Mouse (Mus musculus): ENCODE results near the gene Zfp598. TPM values are rescaled to one million over a fixed set of nuclear protein-coding genes. Genes with fewer than 3 reads are reported as not detected.
A peak's percentile ranks its signal among the peaks of the same experiment; 100 is the strongest.

The Zfp598 gene
- total RNA-seq (2021): 10 to 100 TPM; 36.9 to 40.0 TPM

DNA sequence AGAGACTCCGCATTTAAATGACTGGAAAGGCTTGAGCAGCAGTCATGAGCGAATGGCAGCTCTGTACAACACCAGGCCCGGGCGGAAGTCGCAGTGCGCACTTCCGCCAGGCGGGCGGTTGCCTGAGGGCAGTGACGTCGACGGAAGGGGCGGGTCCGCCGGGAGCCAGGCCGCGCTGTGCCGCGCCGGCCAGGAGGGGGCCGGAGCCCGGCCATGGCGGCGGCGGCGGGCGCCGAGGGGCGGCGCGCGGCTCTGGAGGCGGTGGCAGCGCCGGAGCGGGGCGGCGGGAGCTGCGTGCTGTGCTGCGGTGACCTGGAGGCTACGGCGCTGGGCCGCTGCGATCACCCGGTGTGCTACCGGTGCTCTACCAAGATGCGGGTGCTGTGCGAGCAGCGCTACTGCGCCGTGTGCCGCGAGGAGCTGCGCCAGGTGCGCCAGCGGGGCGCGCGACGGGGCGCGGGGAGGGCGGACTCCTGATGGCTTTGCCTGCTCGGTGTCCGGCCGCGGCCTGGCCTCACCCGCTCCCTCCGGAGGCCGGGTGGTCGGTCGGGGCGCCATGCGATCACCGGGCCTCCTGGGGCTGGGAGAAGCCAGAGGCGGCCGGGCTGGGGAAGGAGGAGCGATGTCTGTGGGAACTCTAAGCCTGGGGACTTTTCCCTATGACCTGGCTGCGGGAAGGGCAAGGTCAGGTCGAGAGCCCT is at the start of gene Zfp598:
TSS of gene Zfp598 (plus strand) at position 143 of the 701 bp plus-strand sequence.
- peak; percentile 87 to 88 for DNase-seq (ENCODE audit: extremely low spot score in 1 of 2, low spot score in 1 of 2)

DNA sequence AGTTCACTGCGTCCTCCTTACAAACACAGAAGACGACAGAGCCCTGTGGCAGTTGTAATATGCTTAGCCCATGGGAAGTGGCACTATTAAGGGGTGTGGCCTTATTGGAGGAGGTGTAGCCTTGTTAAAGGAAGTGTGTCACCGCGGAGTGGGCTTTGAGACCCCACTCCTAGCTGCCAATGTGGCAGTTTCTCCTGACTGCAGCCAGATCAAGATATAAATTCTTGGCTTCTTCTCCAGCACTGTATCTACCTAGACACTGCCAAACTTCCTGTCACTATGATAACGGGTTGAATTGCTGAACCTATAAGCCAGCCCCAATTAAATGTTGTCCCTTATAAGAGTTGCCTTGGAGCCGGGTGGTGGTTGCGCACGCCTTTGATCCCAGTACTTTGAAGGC is 44.0 kb upstream of the Zfp598 start:
- no peak for DNase-seq (ENCODE audit: extremely low spot score in 1 of 2, low spot score in 1 of 2)

DNA sequence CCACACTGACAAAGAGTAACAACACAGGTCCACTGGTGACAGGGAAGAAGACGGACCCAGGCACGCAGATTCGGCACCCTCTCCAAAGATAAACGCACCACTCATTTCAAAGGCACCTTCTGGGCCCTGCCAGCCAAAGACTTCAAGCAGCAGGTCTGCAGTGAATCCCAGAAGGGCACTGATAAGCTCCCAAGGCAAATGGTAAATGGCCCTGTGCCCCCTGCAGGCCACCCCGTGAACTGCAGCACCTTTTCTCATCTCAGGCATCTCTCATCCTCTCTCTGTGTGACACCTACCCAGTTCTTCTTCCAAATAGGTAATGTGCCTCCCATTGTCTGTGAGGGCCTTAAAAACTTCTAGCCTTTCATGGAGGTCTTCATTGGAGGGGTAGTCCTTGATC is 40.8 kb upstream of the Zfp598 start:
- DNase-seq (ENCODE audit: extremely low spot score in 1 of 2, low spot score in 1 of 2): peak; percentile 70 to 86

DNA sequence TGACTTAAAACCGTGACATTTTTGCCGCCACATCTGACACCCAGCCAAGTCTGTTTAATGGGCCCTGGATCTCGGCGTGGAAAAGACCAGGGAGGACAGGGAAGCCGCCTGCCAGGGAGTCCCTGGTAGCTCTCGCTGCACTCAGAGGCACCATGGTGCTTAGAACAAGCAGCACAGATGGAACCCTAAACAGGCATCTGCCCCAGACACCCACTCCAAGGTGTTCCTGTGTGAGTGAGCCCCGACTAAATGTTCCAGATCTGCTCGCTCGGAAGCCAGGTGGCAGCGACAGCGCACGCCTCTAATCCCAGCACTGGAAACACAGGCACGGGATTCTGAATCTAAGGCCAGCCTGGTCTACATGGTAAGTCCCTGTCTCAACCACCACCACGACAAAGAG is 39.4 kb upstream of the Zfp598 start:
- DNase-seq (ENCODE audit: extremely low spot score in 1 of 2, low spot score in 1 of 2): peak; percentile 59 to 60

DNA sequence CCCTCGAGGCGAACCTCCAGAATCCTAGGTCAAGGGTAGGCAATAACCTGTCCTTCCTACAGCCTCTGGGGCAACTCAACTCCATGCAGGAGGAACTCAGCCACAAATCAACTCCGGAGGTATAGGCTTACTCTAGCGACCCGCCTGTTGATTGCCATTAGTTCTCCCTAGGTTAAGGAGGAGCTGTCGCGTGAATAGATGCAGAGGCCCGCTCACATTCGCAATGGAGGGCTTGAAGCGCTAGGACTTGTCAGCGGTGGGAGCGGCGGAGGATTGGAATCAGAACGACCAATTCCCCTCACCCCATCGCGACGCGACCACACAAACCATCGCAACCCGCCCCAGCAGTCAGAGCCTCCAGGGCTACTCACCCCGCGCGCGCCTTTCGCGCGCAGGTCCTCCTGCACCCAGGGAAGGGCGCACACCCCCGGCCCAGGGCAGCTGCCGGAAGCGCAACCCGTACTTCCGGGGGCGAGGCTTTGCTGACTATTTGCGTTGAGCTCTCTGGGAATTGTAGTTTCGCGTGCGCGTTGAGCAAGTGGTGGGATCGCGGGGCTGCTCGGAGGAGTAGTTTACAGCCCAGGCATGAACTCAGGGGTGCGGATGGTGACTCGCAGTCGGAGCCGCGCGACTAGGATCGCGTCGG is 37.2 kb upstream of the Zfp598 start, which contains the start of the genes Tsc2 and Nthl1:
TSS of gene Tsc2 (minus strand) at position 464 of the 646 bp plus-strand sequence.
TSS of gene Nthl1 (plus strand) at position 514 of the 646 bp plus-strand sequence.
- DNase-seq (ENCODE audit: extremely low spot score in 1 of 2, low spot score in 1 of 2): peak; percentile 70 to 72

DNA sequence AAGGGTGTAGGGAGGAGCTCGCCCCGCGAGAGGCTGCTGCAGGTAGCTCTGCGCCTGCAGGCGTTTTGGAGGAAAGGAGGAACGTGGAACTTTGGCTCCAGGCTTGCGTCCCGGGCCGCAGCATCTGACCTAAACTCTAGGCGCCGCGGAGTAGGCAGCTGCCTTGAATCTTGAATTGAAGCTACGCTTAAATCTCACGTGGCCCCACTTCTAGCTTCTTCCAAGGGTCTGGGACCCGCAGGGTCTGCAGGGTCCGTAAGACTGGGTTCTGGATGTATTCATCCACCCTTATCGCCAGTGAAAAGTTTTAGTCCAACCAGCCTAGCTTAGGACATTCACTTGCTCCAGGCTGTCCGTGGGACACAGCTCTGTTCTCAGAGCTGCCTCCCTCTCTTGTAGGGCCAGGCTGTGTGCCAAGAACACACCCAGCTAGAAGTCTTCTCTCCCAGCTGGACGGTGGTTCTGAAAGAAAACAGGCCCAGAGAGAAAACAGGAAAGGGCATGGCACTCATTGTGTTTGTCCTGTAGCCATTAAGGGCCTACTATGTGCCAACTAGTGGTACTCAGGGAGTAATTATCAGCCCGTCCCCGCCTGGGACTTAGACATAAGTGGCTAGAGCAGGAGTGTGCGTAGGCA is 36.6 kb upstream of the Zfp598 start:
- DNase-seq (ENCODE audit: extremely low spot score in 1 of 2, low spot score in 1 of 2): no peak

DNA sequence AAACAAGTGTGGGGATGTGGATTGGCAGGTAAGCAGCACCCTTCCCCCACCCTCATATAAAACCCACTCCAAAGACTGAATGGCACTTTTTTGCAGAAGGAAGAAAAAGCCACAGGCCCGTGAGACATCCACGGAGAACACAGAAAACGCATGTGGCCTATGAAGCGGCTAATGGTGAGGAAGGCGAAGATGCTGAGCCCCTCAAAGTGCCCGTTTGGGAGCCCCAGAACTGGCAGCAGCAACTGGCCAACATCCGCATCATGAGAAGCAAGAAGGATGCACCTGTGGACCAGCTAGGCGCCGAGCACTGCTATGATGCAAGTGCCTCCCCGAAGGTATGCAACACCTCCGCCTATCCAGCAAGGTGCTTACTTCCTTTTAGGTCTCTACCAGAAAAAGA is 35.7 kb upstream of the Zfp598 start:
- no peak for DNase-seq (ENCODE audit: extremely low spot score in 1 of 2, low spot score in 1 of 2)

DNA sequence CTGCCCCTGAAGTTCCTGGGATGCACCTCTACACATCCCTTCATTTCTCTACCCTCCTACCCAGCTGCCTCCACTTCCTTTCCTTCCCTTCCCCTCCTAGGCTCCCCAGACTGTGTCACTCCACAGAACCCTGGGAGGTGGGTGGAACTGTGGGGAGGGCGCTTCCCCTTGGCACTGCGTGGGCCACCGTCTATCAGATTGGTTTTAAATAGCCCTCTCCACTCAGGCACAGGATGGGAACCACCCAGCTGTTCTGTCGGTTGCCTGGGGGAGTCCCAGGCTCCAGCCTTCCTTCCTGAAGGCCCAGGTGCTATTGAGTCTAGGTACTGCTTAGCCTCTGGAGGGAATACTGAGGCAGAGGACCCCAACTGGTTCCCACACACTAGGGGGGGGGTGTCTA is 34.5 kb upstream of the Zfp598 start:
- DNase-seq (ENCODE audit: extremely low spot score in 1 of 2, low spot score in 1 of 2): no peak

DNA sequence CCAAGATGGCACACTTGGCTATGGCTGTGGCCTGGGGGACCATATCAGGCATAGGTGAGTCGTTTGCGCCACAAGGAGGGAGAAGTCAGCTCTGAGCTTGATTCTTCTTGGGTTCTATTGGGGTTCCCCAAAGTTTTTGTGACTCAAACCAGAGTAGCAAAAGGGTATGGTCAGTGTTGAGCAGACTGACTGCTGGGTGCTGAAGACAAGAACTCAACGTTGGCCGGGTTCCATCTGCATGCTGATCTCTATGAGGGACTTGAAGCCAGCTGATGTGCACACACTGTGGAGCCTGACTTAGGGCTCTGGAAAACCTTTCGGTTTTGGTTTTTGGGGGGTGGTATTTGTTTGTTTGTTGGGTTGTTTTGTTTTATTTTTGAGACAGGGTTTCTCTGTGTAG is 33.8 kb upstream of the Zfp598 start:
- no peak for DNase-seq (ENCODE audit: extremely low spot score in 1 of 2, low spot score in 1 of 2)

DNA sequence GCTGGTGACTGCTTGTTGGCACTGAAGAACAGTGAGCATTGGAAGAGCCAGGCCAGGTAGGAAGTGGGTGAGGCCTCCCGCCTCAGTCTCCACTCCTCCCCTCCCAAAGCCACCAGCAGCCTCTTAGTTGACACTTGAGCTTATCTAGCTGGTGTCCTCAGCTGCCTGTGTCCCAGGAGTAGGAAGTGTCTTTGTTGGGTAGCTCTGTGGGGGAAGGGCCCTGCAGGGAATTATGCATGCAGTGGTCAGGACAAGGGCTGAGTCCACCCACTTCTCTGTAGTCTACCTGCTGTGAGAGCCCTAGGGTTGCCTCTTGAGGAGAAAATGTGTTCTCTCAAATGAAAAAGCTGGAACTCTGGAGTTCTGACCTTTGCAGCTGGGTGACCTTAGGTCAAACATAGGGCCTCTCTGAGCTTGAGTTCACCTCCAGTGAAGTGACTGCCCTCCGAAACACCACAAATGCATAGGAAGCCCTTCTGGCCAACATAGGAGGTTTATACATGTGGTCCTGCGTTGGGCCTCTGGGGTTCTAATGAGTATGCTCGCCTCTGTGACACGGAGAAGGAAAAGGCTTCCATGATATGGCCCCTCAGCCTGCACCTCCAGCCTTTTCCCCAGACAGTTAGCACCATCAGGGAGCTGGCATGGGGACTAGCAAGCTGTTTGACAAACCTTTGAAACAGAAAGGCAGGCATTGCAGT is 32.6 kb upstream of the Zfp598 start:
- DNase-seq (ENCODE audit: extremely low spot score in 1 of 2, low spot score in 1 of 2): no peak

DNA sequence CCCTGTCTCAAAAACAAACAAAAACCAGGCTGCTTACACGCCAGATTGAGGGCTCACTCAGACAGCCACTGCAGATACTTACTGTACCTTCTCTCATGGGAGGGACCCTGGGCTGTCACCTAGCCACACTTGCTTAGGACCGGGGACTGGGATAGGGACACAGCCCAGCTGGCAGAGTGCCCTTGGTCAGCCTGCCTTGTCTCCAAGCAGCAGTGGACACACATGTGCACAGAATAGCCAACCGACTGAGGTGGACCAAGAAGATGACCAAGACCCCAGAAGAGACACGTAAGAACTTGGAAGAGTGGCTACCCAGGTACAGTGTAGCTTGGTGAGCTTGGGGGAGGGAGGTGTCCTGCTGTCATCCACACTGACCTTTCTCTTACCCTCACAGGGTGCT is 31.3 kb upstream of the Zfp598 start:
- DNase-seq (ENCODE audit: extremely low spot score in 1 of 2, low spot score in 1 of 2): no peak

DNA sequence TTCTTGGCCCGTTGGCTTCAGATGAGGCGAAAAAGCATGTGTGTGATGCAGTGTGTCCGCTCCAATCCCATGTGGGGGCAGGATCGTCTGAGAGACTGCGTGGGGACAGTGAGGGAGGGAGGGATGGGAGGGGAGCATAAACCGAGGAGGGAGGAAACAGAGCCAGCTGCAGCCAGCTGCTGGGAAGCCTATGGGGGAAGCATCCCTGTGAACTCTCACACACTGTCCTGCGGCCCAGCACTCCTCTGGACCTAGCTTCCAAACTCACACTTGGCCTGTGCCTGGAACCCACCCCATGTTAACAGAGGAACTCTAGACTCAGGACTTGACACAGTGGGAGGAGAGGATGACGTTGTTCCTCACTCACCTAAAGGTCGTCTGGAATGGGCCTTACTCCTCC is 30.6 kb upstream of the Zfp598 start:
- DNase-seq (ENCODE audit: extremely low spot score in 1 of 2, low spot score in 1 of 2): no peak

DNA sequence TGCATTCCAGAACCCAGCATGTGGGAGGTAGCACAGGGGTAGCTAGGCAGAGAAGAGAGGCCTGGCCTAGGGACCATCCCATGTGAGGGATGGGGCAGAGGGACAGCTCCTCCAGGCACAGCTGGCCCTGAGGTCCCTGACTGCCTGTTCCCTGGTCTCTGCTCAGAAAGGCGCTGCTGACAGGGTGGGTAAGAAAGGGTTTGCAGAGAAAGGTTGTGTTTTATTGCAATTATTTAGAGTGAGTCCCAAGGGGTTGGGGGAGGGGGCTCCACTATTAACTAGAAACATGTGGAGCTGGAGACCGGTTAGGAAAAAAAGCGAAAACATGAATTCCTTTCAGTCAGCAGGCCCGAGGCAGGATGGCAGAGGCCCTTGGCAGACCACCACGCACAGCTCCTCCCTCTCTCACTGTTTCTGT is 29.9 kb upstream of the Zfp598 start:
- no peak for DNase-seq (ENCODE audit: extremely low spot score in 1 of 2, low spot score in 1 of 2)

DNA sequence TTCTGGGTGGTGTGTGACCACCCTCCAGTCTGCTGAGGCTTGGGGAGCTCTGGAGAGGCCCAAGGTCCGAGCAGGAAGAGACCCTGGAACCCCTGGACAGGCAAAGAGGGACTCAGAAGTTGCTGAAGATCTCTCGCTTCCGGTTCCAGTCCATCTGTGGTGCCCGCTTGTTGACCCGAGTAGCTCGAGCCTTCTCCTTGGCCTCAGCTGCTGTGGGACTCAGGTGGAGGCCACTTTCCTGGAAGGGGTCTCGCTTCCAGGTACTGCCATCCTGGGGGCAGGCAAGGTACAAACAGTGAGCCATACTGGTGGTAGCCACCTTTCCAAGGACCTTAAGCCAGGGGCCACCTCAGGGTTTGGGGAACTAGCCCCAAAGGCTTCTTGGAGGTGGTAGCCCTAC is 29.4 kb upstream of the Zfp598 start:
- no peak for DNase-seq (ENCODE audit: extremely low spot score in 1 of 2, low spot score in 1 of 2)

DNA sequence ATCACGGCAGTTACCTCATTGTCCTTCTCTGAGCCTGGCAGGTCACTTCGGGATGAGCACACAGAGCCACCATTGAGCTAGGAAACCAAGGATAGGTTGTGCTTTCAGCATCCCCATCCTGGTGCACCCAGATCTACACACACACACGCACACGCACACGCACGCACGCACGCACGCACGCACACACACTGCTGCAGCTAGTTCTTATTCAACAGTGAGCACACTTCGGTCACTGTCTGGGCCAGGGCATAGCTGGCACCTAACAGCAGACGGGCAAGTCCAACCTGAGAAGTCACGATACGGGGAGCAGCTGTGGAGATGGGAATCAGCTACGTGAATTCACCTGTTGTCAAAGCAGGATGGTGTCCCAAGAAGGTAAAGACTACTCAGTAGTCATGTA is 28.9 kb upstream of the Zfp598 start:
- no peak for DNase-seq (ENCODE audit: extremely low spot score in 1 of 2, low spot score in 1 of 2)

DNA sequence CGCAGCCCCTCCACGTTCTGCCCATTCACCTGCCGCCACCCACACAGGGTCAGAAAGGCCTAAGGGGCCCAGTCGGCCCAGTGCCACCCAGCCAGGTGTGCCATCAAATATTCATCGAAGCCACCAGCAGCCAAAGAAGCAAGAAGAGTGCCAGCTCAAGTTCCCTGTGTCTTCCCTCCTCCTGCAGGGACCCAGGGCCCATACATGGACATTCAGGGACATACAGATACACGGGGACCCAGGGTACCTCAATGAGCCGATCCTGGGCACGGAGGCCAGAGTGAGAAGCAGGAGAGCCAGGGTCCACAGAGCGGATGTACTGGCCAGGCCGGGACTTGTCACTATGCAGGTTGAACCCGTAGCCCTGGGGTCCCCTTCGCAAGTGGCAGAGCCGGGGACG is 27.5 kb upstream of the Zfp598 start:
- DNase-seq (ENCODE audit: extremely low spot score in 1 of 2, low spot score in 1 of 2): no peak

DNA sequence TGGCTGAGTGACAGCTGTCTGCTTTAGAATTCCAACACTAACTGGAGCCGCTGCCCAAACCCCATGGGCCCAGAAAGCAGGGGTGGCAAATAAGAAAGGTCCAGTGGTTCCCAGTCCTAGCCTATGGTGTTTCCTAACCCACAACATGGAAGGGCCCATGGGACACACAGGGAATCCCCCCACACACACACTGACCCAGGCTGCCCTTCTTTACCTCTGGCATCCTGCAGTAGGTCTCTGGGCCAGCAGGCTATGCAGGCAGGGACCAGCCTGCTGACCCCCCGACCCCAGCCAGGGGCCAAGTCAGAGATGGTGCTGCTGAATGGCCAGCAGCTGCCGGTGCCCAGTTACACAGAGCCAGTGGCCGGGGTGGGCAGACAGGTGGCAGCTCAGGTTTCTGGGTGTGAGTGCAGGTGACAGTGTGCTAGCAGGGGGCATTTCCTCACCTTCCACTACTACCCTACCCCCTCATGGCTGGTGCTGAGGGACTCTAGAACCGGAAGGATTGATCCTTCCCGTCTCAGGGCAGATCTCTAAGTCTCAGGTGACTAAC is 26.6 kb upstream of the Zfp598 start:
- no peak for DNase-seq (ENCODE audit: extremely low spot score in 1 of 2, low spot score in 1 of 2)

DNA sequence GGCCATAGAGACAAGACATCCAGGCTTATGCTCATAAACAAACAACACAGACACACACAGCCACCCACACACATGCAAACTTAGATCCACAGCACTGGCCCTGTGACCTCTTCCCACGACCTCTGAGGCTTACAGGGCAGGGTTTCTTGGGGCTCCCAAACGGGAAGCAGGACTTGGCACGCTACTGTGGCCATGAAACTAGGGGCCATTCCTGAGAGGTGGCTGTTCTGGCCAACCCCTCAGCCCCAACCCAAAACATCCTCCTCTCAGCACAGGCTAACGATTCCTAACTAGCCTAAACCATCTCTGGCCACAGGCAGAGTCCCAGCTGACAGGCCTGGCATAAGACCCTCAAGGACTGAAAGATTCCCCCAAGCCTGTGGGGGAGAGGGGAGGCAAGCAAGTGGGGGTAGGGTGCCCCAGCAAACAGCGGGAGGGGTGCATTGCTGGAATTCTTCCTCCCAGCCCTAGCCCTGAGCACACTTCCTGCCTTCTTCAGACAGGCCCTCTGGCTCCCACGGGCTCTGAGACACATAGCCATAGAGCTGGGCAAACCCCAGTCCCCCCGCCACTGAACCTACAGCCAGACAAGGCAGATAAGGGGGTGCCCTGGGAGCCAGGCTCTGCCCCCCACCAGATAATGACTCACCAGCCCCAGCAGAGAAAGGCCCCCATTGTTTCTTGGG is 25.3 kb upstream of the Zfp598 start:
- DNase-seq (ENCODE audit: extremely low spot score in 1 of 2, low spot score in 1 of 2): no peak

DNA sequence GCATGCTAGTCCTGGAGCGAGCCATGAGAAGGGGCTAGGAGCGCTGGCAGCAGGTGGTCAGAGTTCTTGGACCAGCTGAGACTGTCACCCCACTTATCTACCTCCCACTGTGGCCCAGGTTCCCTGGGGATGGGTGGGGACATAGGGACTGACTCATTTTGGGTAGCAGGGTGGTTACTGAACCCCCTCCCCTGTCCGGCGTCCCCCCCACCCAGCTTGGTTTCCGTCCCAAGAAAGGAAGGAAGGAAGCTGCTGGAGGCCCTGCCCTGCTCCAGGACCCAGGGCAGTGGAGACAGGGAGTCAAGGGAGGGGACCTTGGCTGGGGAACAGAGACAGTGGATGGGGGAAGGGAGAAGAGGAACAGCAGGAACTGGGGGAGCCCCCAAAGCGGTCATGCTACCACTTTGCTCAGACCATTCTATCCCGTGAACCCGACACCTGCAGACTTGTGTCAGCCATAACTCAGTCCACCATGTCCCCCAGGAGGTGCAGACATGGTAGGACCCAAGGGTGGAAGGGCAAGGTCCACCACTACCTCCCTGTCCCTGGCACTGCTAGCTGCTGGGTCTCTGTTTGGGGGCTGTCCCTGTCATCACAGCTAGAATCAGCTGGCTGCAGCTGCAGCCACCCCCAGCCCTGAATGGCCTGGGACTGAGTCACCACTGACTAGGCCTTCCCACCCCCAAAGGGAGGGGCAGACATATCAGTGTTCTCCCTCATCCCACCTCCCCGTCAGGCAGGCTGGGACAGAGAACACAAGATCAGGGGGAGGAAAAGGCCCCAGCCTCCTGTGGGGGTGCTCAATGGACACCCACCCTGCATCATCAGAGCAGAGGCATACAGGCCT is 24.4 kb upstream of the Zfp598 start:
- no peak for DNase-seq (ENCODE audit: extremely low spot score in 1 of 2, low spot score in 1 of 2)

All from layer of hippocampus, postnatal 25 days (tissue).